Mouse (Mus musculus) spleen, adult 2 months (tissue): ENCODE measurements around the gene Snrnp70. TPM values are rescaled to one million over a fixed set of nuclear protein-coding genes. Genes with fewer than 3 reads are reported as not detected.

Experiments
- DNase-seq, 2 experiments: peaks; one replicate each; pipeline versions ENCODE4 v3.0.0 to v3.0.0-alpha.2; 2012 to 2021; ENCODE audit warnings: low spot score in 2 of 2, low read depth in 1 of 2
- H3K27ac ChIP-seq: fragments of 200-500 bp; 2 replicates; pipeline ENCODE4 v1.5.1; 2012; ENCODE audit warnings: low read length, inconsistent platforms; ENCODE audit not compliant: insufficient read depth
- H3K27me3 ChIP-seq: fragments of 200-500 bp; 2 replicates; pipeline ENCODE4 v1.6.1; 2012; ENCODE audit warnings: mild to moderate bottlenecking, moderate library complexity, low read length, inconsistent platforms; ENCODE audit not compliant: control insufficient read depth, insufficient read depth
- H3K36me3 ChIP-seq: fragments of 200-500 bp; 2 replicates; pipeline ENCODE4 v1.6.1; 2012; ENCODE audit warnings: mild to moderate bottlenecking, low read length, inconsistent platforms; ENCODE audit not compliant: control insufficient read depth, insufficient read depth
- H3K4me1 ChIP-seq: fragments of 200-500 bp; 2 replicates; pipeline ENCODE4 v1.6.1; 2011; ENCODE audit warnings: inconsistent platforms; ENCODE audit not compliant: control insufficient read depth, insufficient read depth, insufficient read length
- H3K4me3 ChIP-seq: fragments of 200-500 bp; 2 replicates; pipeline ENCODE4 v1.5.1; 2011; ENCODE audit warnings: mild to moderate bottlenecking, inconsistent platforms; ENCODE audit not compliant: insufficient read depth, insufficient read length; ENCODE audit errors: extremely low read depth
- CTCF ChIP-seq: fragments of 200-500 bp; IDR thresholded peaks from 2 replicates; pipeline ENCODE4 v1.5.1; 2011; ENCODE audit warnings: mild to moderate bottlenecking, inconsistent platforms; ENCODE audit not compliant: insufficient read depth, insufficient read length, insufficient replicate concordance; ENCODE audit errors: extremely low read depth
- POLR2A ChIP-seq: fragments of 200-500 bp; IDR thresholded peaks from 2 replicates; pipeline ENCODE4 v1.6.1; 2011; ENCODE audit warnings: low read depth, low read length, inconsistent platforms
- WGBS: fragments of 180-500 bp; shearing (Covaris S2); methylation state at CpG from one replicate; pipeline ENCODE4 v1.1.7; 2018; 5-methylcytosine and 5-hydroxymethylcytosine counted together
- polyA plus RNA-seq: library from polyadenylated mRNA; depleted of rRNA; stranded (reverse); fragments of >200 nt; gene quantifications from 2 replicates; pipeline ENCODE4 v1.2.3, GENCODE M21; 2012

Snrnp70 gene
- polyA plus RNA-seq, 1 experiment: 273 TPM

DNA sequence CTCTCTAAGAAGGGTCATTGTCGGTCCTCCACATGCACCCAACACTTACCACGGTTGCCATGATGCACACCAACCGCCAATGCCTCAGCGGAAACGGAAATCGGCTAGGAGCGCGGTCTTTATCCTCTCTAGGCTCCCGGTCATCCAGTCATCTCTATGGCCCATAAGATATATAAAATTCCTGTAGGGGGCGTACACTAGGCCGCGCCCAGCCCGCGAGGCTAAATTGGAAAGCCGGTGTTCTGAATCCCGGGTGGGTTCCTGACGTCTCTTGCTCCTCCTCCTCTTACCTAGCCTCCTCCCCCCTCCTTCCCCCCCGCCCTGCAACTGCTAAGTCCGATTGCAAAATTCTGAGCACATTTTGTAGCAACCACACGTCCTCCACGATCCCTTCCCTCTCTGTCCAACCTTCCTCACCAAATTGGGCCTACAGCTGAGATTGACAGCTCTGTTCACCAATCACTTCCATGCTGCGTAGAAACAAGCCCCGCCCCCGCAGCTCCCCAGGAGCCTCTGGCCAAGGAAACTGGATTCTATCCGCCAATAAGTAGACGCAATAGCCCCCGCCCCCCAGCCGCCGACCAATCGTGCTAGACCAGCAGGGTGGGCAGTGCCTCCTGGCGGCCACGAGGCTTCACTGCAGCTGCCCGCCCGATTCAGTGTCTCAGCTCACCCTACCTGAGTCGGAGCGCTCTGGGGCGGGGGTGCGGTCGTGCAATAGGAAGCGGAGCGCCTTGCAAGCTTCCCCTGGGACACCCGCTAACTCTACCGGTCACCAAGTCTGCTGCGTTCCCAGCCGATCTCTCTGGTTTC, 38.9 kb upstream of the Snrnp70 start, which contains the start of gene Gys1:
Gene Gys1, plus strand, starts transcription at position 642 of the 813 bp plus-strand sequence.
- Histone ChIP-seq H3K27me3 (no peaks in the 10 kb centered on the region), H3K4me1 (peaks cover 10% of the 10 kb centered on the region; the same call in 1 of the 2 replicates), H3K36me3 (peaks cover 7% of the 10 kb centered on the region), H3K27ac (peak within 1 kb of the TSS; percentile 72), H3K4me3 (peak within 1 kb of the TSS; percentile 74)
- peak; percentile 99 for TF ChIP-seq CTCF
- TF ChIP-seq POLR2A: peak; percentile 21; the same call in 1 of the 2 replicates
- DNase-seq: peak; percentile 100
- WGBS: under 1% methylated on average over 45 of the region's 45 CpGs

DNA sequence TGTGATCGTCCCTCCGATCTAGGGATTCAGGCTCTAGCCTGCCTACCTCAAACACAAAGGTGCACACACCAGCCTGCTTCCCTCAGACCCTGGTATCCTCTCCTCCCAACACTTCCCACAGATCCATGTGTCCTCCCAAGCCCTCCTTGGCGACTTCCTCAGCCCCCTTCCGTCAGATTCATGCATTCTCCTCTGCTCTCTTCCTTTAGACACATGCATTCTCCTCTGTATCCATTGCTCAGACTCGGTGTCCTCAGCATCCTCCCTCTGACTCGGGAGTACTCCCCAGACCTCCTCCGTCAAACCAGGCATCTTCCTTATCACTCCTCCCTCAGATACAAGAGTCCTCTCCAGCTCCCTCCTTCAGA, 38.3 kb upstream of the Snrnp70 start:
- Histone ChIP-seq H3K4me1 (peaks cover 10% of the 10 kb centered on the region; the same call in 1 of the 2 replicates), H3K27ac (peak overlapping the region; percentile 72), H3K4me3 (peak overlapping the region; percentile 74), H3K36me3 (peaks cover 10% of the 10 kb centered on the region), H3K27me3 (no peaks in the 10 kb centered on the region)
- no peak for TF ChIP-seq CTCF
- no peak for TF ChIP-seq POLR2A
- DNase-seq: no peak
- under 1% methylated on average over 7 of the region's 7 CpGs for WGBS

DNA sequence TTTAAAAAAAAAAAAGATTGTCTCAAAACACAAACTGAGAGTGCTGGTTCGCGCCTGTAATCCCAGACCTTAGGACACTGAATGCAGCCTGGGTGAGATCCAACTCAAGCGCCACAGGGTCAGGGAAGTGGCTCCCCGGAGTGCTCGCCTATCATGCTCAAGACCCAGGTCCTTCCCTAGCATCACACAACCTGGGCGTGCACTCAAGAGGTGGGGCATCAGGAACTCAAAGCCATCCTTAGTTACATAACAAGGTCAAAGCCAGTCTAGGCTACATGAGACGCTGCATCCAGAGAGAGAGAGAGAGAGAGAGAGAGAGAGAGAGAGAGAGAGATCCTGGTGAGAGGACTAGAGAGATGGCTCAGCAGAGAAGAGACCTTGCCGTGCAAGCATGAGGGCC, 31.0 kb upstream of the Snrnp70 start:
- TF ChIP-seq POLR2A: no peak
- TF ChIP-seq CTCF: no peak
- H3K36me3 ChIP-seq: peaks cover 51% of the 10 kb centered on the region
- DNase-seq: no peak

DNA sequence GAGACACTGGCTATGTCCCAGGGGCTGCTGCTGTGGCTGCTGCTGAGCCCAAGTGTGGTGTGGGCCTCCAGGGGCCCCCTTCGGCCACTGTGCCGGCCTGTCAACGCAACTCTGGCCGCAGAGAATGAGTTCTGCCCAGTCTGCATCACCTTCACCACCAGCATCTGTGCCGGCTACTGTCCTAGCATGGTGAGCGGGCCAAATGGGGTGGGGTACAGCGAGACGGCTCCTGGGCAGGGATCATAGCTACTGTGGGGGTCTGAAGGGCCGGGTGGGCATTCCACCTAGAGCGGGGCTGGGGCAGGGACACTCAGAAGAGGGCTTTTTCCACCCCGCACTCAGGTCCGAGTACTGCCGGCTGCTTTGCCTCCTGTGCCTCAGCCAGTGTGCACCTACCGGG, 25.7 kb upstream of the Snrnp70 start:
- H3K36me3 ChIP-seq: peaks cover 41% of the 10 kb centered on the region
- 97% methylated on average over 14 of the region's 14 CpGs for WGBS
- peaks cover 6% of the 10 kb centered on the region; the same call in 1 of the 2 replicates for H3K27me3 ChIP-seq
- H3K4me1 ChIP-seq: no peaks in the 10 kb centered on the region
- H3K4me3 ChIP-seq: no peak overlapping the region
- TF ChIP-seq POLR2A (no peak), CTCF (no peak)
- DNase-seq: no peak
- H3K27ac ChIP-seq: no peak overlapping the region

More for the DNA sequence above, 31.0 kb upstream of the Snrnp70 start:
- H3K4me1 ChIP-seq: no peaks in the 10 kb centered on the region
- no peak overlapping the region for H3K27ac ChIP-seq
- 92% methylated on average over 8 of the region's 8 CpGs for WGBS
- H3K4me3 ChIP-seq: no peak overlapping the region
- H3K27me3 ChIP-seq: no peaks in the 10 kb centered on the region

DNA sequence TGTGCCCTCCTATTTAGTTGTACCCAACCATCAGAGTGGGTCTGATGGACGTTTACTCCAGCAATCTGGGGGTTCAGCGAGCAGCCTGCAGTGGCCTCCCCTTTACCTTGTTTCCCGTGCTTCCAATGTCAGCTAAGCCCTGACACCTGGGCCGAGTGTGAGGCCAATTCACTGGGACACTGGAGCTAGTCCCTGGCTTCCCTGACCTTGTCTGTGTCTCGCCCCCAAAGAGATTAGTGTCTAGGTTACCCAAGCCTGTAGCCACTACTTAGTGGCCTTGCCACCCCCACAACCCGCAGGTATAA, 25.0 kb upstream of the Snrnp70 start, which contains the start of gene Lhb:
Gene Lhb, plus strand, starts transcription at position 206 of the 305 bp plus-strand sequence.
- 83% methylated on average over 6 of the region's 6 CpGs for WGBS
- peaks cover 3% of the 10 kb centered on the region for H3K4me1 ChIP-seq
- H3K27me3 ChIP-seq: peaks cover 11% of the 10 kb centered on the region
- TF ChIP-seq CTCF: no peak
- TF ChIP-seq POLR2A: no peak
- H3K27ac ChIP-seq: no peak within 1 kb of the TSS
- no peak within 1 kb of the TSS for H3K4me3 ChIP-seq
- DNase-seq: no peak
- peaks cover 41% of the 10 kb centered on the region for H3K36me3 ChIP-seq

DNA sequence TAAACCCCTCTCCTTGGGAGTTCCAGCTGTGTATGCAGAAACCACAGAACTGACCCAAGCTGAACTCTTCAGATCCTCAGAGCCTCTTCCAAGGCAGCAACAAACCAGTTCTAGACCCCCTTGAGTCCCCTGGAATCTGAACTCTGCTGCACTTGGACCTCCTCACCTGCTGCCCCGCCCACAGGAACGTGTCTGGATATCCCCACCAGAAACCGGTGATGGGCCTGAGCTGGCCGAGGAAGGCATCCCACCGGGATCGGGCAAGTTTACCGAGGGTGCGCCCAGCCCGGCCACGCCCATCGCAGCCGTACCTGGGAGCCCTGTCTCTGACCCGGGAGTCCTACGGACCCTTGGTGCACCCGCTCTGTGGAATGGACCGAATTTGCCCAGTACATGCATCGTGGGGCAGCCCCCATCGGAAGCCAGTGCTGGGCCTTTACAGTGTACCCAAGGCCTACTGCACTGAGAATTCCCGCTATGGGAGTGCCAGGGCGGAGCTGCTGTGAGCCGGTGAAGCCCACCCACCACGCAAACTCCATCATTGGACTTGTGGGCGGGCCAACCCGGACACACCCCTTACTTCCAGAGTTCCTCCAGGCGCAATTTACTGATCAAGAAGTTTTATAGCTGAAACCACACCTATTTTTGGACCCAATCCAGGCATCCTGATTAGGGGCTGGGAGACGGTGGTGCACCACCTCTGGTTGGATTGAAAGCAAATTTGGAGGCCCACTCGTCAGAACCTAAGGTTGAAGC, 24.5 kb upstream of the Snrnp70 start:
- WGBS: 54% methylated on average over 27 of the region's 27 CpGs
- H3K4me3 ChIP-seq: no peak overlapping the region
- TF ChIP-seq POLR2A (no peak), CTCF (no peak)
- no peak overlapping the region for H3K27ac ChIP-seq
- no peak for DNase-seq
- peaks cover 40% of the 10 kb centered on the region for H3K36me3 ChIP-seq
- H3K27me3 ChIP-seq: peaks cover 15% of the 10 kb centered on the region
- peaks cover 5% of the 10 kb centered on the region for H3K4me1 ChIP-seq

DNA sequence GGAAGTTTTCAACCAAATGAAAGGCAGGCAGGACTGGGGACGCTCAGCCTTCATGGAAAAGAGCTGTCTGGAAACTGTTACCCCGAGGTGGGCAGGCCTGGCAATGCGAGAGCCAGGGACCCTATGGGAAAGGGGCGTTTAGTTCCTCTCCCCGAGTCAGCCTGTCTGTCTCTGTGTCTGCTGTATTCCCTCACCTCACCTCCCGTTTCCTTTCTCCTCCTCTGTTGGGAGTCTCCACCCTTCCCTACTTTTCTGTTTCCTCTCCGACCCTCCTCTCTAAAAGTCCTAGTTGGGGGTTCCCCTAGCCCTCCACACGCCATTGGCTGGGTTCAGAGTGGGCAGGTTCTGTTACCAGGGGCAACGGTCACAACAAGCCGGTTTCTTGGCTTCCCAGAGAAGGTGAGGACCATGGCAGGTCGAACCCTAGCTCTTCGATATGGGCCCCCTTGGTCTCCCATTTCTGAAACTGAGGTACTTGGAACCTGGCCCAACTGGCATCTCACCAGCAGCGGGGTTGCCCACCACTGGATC, 22.5 kb upstream of the Snrnp70 start:
- WGBS: 15% methylated on average over 13 of the region's 13 CpGs
- no peak for DNase-seq
- Histone ChIP-seq H3K4me1 (peaks cover 9% of the 10 kb centered on the region), H3K4me3 (no peak overlapping the region), H3K27me3 (peaks cover 28% of the 10 kb centered on the region), H3K27ac (no peak overlapping the region), H3K36me3 (peaks cover 22% of the 10 kb centered on the region)
- TF ChIP-seq CTCF (no peak), POLR2A (no peak)
